Mouse (Mus musculus) layer of hippocampus, adult 8-10 months (tissue): ENCODE results near the gene B4galt2. TPM values are rescaled to one million over a fixed set of nuclear protein-coding genes. Genes with fewer than 3 reads are reported as not detected.

ENCODE experiments used
- DNase-seq, 2 experiments: peaks; one replicate each; pipeline ENCODE4 v3.0.0; 2022; ENCODE audit warnings: low spot score in 2 of 2
- total RNA-seq, 4 experiments: library from RNA; stranded (reverse); gene quantifications; 2 replicates each; pipeline ENCODE4 v1.2.4; 2022

The B4galt2 gene
- total RNA-seq, 4 experiments from 2014 or later, result 59.6 to 64.5 (median 63.4) TPM

GRCm38 (mm10) chr4:117871787-117872186, 11.5 kb downstream of the B4galt2 start:
- DNase-seq, result no peak

- no peak for DNase-seq
Observed at GRCm38 (mm10) chr4:117870437-117870836, 12.8 kb downstream of the B4galt2 start.

- DNase-seq, result no peak
Observed at GRCm38 (mm10) chr4:117869317-117869716, 14.0 kb downstream of the B4galt2 start.

GRCm38 (mm10) chr4:117867823-117868222, 15.5 kb downstream of the B4galt2 start:
- DNase-seq, result peak in 1 of 2 experiments; percentile 54

DNA sequence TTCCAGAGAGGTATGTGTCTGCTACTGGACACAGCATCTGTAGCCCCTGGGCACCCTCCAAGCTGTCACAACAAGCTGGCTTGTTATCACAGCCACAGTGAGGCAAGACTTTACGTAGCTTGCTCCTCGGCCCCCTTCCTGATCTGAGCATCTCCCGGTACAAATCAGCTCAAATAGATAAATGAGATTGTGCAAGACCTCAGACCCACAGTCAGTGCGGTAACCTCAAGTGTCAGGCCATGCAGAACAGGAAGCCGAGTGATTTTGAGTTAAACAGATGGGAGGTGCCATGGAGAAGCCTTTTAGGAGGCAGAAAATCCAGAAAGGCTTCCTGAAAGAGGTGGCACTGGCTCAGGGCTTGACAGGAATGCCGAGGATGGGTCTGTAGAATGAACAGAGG, 16.3 kb downstream of the B4galt2 start:
- DNase-seq, result no peak

GRCm38 (mm10) chr4:117866083-117866482, 17.2 kb downstream of the B4galt2 start:
- DNase-seq, result no peak

GRCm38 (mm10) chr4:117862823-117863222, 20.5 kb downstream of the B4galt2 start:
- peak; percentile 47 to 69 for DNase-seq

GRCm38 (mm10) chr4:117860570-117860969, 22.7 kb downstream of the B4galt2 start:
- DNase-seq, result no peak

- peak; percentile 53 to 64 for DNase-seq
Observed at GRCm38 (mm10) chr4:117858794-117859193, 24.5 kb downstream of the B4galt2 start.

DNA sequence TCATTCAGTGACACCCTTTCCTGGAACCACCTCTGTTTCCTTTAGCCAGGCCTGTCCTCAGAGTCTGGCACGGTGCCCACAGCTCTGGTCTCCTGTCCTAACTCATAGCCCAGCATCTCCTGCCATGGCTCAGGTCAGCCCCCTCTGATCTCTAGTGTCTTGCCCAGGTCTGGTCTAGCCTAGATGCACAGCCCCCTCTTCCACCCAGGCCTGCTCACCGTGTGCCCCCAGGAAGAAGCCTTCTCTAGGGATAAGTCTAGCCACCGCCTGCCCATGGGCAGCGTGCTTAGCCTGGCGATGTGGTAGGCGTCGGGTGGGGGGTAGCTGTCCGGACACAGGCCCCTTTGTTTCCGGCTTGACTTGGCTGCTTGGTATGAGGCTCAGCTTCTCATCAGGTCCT, 28.1 kb downstream of the B4galt2 start:
- peak; percentile 49 for DNase-seq

DNA sequence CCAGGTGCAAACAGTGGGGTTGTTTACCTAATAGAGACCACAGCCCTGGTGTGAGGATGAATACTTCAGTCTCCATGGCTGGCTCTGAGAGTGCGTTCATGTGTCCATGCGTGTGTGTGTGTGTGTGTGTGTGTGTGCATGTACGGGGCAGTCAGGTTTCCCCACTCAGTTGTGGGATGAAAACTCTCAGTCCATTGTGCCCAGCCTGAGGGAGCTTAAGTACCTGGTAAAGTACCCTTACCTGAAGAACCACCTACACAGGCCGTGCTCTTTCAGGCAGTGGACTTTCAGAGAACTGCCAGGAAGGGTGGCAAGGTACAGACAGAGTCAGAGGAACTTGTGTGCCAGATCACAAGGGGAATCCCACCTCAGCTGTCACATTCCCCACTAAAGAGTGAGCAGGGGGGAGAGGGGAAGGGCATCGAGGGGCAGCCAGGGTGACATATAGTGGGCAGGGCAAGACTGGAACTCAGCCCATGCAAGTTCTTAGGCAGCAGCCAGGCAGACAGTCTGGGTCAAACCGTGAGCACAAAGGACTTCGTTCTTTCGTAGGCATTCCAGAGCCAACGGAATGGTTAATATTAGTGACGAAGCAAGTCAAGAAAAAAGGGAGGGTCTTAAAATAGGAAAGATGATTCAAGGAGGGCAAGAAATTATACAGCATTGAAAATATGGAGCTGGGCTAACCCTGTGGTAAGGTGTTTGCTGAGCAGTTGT, 31.0 kb downstream of the B4galt2 start:
- DNase-seq, result no peak

DNA sequence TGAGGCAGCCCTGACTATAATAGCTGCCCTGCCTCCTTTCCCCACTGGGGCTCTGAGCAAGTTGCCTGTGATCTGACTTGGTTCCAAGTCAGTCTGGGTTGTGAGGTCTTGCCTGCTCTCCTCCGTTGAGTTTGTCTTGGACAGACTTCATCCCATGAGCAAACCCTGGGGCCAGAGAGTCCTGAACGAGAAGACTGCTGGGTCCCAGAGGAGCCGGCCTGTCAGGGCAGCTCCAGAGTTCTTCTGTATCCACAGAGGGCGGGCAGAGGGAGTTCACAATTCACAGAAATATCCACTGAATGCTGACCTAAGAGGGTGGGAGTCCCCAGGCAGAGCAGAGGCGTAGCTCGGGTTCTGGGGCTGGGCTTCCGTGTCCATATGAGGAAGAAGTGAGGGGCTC, 32.4 kb downstream of the B4galt2 start:
- no peak for DNase-seq

DNA sequence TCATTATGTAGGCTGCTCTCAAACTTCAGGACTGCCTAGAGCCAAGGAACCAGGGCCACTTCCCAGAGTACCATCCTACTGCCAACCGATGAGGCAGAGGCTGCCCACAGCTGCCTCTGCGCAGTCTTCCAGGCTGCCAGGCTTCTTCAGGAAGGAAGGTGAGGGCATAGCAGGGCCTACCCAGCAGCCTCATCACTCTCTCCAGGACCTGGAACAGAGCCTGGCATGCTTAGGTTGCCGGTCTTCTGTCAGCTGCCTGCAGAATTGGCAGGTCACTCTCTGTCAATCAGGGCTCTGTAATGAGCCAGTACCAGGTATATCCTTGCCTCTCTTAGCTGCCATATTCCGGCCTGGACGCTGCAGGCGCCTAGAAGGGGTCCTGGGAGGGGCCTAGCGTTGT, 33.1 kb downstream of the B4galt2 start:
- no peak for DNase-seq

GRCm38 (mm10) chr4:117849506-117849905, 33.8 kb downstream of the B4galt2 start:
- DNase-seq, result no peak

DNA sequence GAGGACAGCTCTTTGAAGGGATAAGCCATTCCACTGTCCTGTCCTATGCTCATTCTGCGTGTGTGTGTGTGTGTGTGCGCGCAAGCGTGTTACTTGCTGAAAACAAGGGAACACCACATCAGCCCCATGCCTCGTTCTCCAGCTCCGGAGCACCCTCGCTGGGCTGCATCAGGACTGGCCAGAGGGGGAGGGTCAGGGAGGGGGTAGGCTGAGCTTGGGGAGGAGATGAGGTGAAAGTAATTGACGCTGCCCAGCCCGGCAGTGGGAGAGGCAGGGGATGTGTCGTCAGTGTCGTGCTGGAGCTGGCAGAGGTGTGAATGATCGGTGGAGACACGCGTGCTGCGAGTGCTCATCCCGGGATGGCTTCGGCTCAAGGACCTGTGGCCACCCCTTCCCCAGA, 34.2 kb downstream of the B4galt2 start:
- no peak for DNase-seq

DNA sequence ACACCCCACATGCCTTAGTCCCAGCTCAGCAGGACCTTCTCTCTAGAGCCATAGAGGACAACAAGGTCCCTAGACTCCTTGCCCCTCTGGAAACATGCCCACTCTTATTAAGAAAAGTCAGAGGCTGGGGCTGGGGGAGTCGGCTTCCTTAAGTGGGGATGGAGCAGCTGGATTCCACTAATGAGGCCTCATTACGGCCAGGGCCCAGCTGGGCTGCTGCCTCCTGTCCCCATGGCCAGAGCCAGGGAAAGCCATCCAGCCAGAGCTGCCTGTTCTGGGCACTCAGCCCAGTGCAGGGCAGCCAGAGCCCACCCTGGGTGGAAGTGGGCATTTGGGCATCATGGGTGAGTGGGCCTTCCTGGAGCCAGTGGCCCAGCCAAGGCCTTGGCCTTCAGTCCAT, 36.3 kb downstream of the B4galt2 start:
- peak; percentile 46 to 66 for DNase-seq

DNA sequence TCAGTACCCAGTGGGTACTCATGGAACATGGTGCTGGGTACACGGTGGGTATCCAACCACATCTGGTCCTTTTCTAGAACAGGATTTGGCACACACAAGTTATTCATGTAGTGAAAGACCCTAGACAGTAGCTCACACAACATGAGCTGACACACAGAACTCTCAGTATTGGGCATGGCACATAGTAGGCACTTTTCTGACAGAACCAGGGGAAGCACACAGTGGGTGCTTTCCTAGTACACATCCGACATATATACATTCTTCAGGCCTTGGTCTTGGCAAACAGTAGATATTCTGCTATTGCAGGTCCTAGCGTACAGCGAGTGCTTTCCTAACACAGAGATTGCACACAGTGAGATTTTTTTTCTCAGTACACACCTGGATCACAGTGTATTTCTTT, 37.0 kb downstream of the B4galt2 start:
- DNase-seq, result no peak

- DNase-seq, result no peak
Observed at GRCm38 (mm10) chr4:117845316-117845715, 38.0 kb downstream of the B4galt2 start.

GRCm38 (mm10) chr4:117844467-117844866, 38.8 kb downstream of the B4galt2 start:
- no peak for DNase-seq

DNA sequence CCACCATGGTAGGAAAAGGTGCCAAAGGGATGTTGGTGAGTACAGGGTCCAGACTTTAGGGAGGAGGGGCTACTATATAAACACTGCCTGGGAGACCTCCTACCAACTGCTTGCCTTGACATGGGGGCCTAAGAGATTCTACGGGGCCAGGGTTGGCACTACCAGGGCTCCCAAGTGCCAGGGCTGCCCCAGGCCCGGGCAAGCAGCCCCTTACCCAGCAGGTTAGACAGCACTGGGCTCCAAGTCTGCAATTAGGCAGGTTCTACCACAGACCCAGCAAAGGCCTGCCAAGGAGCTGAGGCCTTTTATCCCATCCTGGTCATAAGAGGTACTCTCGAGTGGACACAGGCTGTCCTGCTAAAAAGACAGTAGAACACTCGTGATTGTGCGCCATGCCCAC, 40.2 kb downstream of the B4galt2 start:
- DNase-seq, result no peak

DNA sequence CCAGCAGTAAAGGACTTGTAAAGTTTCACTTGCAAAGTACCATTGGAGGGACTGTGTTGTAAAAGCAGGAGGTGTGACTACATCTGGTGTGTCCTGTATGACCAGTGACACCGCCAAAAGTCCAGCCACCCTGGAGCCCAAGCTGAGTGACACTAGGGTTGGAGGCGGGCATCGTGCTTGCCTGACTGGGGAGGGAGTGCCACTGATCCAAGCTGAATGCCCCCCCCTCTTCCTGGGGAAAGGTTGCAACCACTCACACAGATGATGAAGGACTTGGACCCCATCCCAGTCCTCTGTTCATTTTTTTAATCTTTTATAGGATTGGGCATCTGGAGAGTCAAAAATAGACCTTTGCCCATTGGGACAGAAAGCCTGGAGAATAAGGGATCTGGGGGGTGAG, 41.7 kb downstream of the B4galt2 start:
- no peak for DNase-seq

- DNase-seq, result no peak
Observed at GRCm38 (mm10) chr4:117840821-117841220, 42.5 kb downstream of the B4galt2 start.

DNA sequence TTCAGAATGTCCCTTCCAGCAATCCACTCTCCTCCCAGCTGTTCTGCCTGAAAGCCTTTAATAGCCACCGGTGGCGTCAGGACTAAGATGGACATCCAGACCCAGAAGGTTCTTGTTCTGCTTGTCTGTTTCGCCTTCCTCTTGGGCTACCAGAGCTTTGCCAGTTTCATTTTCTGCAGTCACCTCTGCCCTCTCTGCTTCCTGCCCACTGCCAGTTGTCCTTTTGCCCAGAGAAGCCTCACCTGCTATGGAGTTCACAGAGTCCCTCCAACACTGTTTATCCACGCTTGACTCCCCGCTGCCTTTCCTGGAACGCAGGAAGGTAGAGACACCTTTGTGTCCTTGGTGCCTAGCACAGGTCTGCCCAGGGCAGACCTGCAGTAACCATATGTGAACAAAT, 43.9 kb downstream of the B4galt2 start:
- no peak for DNase-seq

DNA sequence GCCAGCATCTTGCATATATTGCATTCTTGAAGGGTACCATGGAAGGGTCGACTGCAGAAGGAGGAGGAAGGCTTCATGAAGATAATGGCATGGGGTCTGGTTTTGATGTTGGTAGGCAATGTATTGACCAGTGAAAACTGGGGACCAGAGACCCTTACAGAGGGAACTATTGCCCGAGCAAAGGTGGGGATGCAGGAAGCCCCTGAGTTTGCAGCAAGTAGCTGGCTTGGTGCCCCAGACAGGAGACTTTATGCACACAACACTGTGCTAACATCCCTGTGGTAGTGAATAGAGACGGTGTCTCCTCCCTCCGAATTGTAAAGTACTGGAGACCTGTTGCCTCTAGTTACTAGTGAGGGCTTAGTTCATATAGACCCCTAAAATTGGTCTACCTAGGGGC, 46.0 kb downstream of the B4galt2 start:
- peak in 1 of 2 experiments; percentile 5 for DNase-seq
